Mouse (Mus musculus) neural tube, embryonic 14.5 days (tissue): Measurements from ENCODE around the gene Disp1. TPM values are rescaled to one million over a fixed set of nuclear protein-coding genes. Genes with fewer than 3 reads are reported as not detected.

Experiments
- ATAC-seq: fragments of 200-750 bp; cut with Nextera tagmentation; 2 replicates; pipeline ENCODE4 v1.8.0; 2017; ENCODE audit warnings: low read depth, mild to moderate bottlenecking, moderate TSS enrichment, moderate library complexity
- H3K27ac ChIP-seq: fragments of 300-500 bp; sonication (generic); 2 replicates; pipeline ENCODE4 v1.5.1; 2014; ENCODE audit warnings: low read depth, mild to moderate bottlenecking, control low read depth, low read length, moderate library complexity, mixed read lengths
- H3K27me3 ChIP-seq: fragments of 300-500 bp; sonication (generic); 2 replicates; pipeline ENCODE4 v1.6.1; 2014; ENCODE audit warnings: low read length; ENCODE audit not compliant: control insufficient read depth, insufficient read depth
- H3K36me3 ChIP-seq: fragments of 300-500 bp; sonication (generic); 2 replicates; pipeline ENCODE4 v1.6.1; 2014; ENCODE audit warnings: low read length, mixed read lengths; ENCODE audit not compliant: control insufficient read depth, insufficient read depth
- H3K4me1 ChIP-seq: fragments of 300-500 bp; sonication (generic); 2 replicates; pipeline ENCODE4 v1.6.1; 2014; ENCODE audit warnings: low read length; ENCODE audit not compliant: control insufficient read depth, insufficient read depth
- H3K4me2 ChIP-seq: fragments of 300-500 bp; sonication (generic); 2 replicates; pipeline ENCODE4 v1.6.1; 2014; ENCODE audit warnings: mild to moderate bottlenecking, low read depth, low read length, control low read depth
- H3K4me3 ChIP-seq: fragments of 300-500 bp; sonication (generic); 2 replicates; pipeline ENCODE4 v1.5.1; 2014; ENCODE audit warnings: low read depth, low read length, control low read depth, mixed read lengths
- H3K9ac ChIP-seq: fragments of 300-500 bp; sonication (generic); replicated peaks from 2 replicates; pipeline ENCODE4 v1.6.1; 2014; ENCODE audit warnings: low read depth, mild to moderate bottlenecking, control low read depth, low read length, mixed read lengths
- H3K9me3 ChIP-seq: fragments of 300-500 bp; sonication (generic); 2 replicates; pipeline ENCODE4 v1.6.1; 2016; ENCODE audit warnings: low read length; ENCODE audit not compliant: control insufficient read depth
- WGBS: fragments of 180-500 bp; shearing (Covaris S2); extraction: QIAGEN DNeasy Blood & Tissue Kit; methylation state at CpG from one replicate; pipeline ENCODE4 v1.1.7; 2014; 5-methylcytosine and 5-hydroxymethylcytosine counted together
- polyA plus RNA-seq: library from polyadenylated mRNA; unstranded; fragments of >200 nt; fragmentation: Nextera tagmentation; extraction: Ambion mirVana; gene quantifications from 2 replicates; pipeline ENCODE4 v1.2.1, GENCODE M21; 2014

Gene Disp1
- polyA plus RNA-seq, 1 experiment from 2014 or later, result 9.7 TPM

- H3K4me3 ChIP-seq, result no peak overlapping the region
- no peak overlapping the region for H3K4me2 ChIP-seq
- no peaks in the 10 kb centered on the region for H3K36me3 ChIP-seq
- H3K27ac ChIP-seq, result peak overlapping the region; percentile 55
- ATAC-seq, result peak; percentile 44; the same call in 1 of the 2 replicates
- peaks cover 14% of the 10 kb centered on the region; the same call in 1 of the 2 replicates for H3K4me1 ChIP-seq
- H3K9me3 ChIP-seq, result no peaks in the 10 kb centered on the region
- WGBS, result 85% methylated on average over 15 of the region's 15 CpGs
- no peak overlapping the region for H3K9ac ChIP-seq
- no peaks in the 10 kb centered on the region for H3K27me3 ChIP-seq
These were observed 104.1 kb downstream of the Disp1 start for GRCm38 (mm10) chr1:183116946-183117826.

GRCm38 (mm10) chr1:183116441-183116840 lies 104.9 kb downstream of the Disp1 start:
- no peak overlapping the region for H3K4me3 ChIP-seq
- no peaks in the 10 kb centered on the region for H3K36me3 ChIP-seq
- peaks cover 14% of the 10 kb centered on the region; the same call in 1 of the 2 replicates for H3K4me1 ChIP-seq
- H3K27me3 ChIP-seq, result no peaks in the 10 kb centered on the region
- no peaks in the 10 kb centered on the region for H3K9me3 ChIP-seq
- WGBS, result 69% methylated on average over 10 of the region's 10 CpGs
- H3K4me2 ChIP-seq, result no peak overlapping the region
- no peak overlapping the region for H3K9ac ChIP-seq
- ATAC-seq, result no peak
- H3K27ac ChIP-seq, result no peak overlapping the region

- Histone ChIP-seq H3K9ac (no peak overlapping the region), H3K4me1 (peaks cover 14% of the 10 kb centered on the region; the same call in 1 of the 2 replicates), H3K4me2 (no peak overlapping the region), H3K9me3 (no peaks in the 10 kb centered on the region), H3K36me3 (no peaks in the 10 kb centered on the region), H3K4me3 (no peak overlapping the region), H3K27ac (no peak overlapping the region), H3K27me3 (no peaks in the 10 kb centered on the region)
- WGBS, result 90% methylated on average over 7 of the region's 7 CpGs
- no peak for ATAC-seq
These were observed 106.2 kb downstream of the Disp1 start for GRCm38 (mm10) chr1:183115076-183115475.

GRCm38 (mm10) chr1:183114554-183114953 lies 106.8 kb downstream of the Disp1 start:
- Histone ChIP-seq H3K27ac (no peak overlapping the region), H3K4me1 (peaks cover 14% of the 10 kb centered on the region; the same call in 1 of the 2 replicates), H3K27me3 (no peaks in the 10 kb centered on the region), H3K36me3 (no peaks in the 10 kb centered on the region), H3K9ac (no peak overlapping the region), H3K4me3 (no peak overlapping the region), H3K9me3 (no peaks in the 10 kb centered on the region), H3K4me2 (no peak overlapping the region)
- no peak for ATAC-seq
- WGBS, result 55% methylated on average over 6 of the region's 6 CpGs

- no peak overlapping the region for H3K27ac ChIP-seq
- no peak for ATAC-seq
These were observed 107.8 kb downstream of the Disp1 start for GRCm38 (mm10) chr1:183113546-183113945.

GRCm38 (mm10) chr1:183107476-183107875 lies 113.8 kb downstream of the Disp1 start:
- ATAC-seq, result no peak
- Histone ChIP-seq H3K9ac (no peak overlapping the region), H3K27ac (no peak overlapping the region), H3K4me2 (no peak overlapping the region), H3K9me3 (no peaks in the 10 kb centered on the region), H3K4me3 (no peak overlapping the region), H3K36me3 (no peaks in the 10 kb centered on the region), H3K27me3 (no peaks in the 10 kb centered on the region), H3K4me1 (no peaks in the 10 kb centered on the region)
- 100% methylated on average over 2 of the region's 2 CpGs for WGBS

More at GRCm38 (mm10) chr1:183113546-183113945, 107.8 kb downstream of the Disp1 start:
- Histone ChIP-seq H3K9me3 (no peaks in the 10 kb centered on the region), H3K36me3 (no peaks in the 10 kb centered on the region), H3K9ac (no peak overlapping the region), H3K4me1 (peaks cover 11% of the 10 kb centered on the region; the same call in 1 of the 2 replicates), H3K4me3 (no peak overlapping the region), H3K4me2 (no peak overlapping the region), H3K27me3 (no peaks in the 10 kb centered on the region)
- WGBS, result 54% methylated on average over 9 of the region's 9 CpGs

GRCm38 (mm10) chr1:183104696-183105095 lies 116.6 kb downstream of the Disp1 start:
- no peaks in the 10 kb centered on the region for H3K27me3 ChIP-seq
- no peak overlapping the region for H3K9ac ChIP-seq
- H3K9me3 ChIP-seq, result no peaks in the 10 kb centered on the region
- no peak overlapping the region for H3K27ac ChIP-seq
- H3K36me3 ChIP-seq, result no peaks in the 10 kb centered on the region
- H3K4me1 ChIP-seq, result no peaks in the 10 kb centered on the region
- no peak overlapping the region for H3K4me3 ChIP-seq
- no peak for ATAC-seq
- H3K4me2 ChIP-seq, result no peak overlapping the region
- 95% methylated on average over 5 of the region's 5 CpGs for WGBS

GRCm38 (mm10) chr1:183102775-183103174 lies 118.5 kb downstream of the Disp1 start:
- WGBS, result 82% methylated on average over 3 of the region's 3 CpGs

GRCm38 (mm10) chr1:183102153-183102552 lies 119.2 kb downstream of the Disp1 start:
- Histone ChIP-seq H3K9ac (no peak overlapping the region), H3K4me2 (no peak overlapping the region), H3K27me3 (no peaks in the 10 kb centered on the region), H3K4me1 (no peaks in the 10 kb centered on the region), H3K9me3 (no peaks in the 10 kb centered on the region), H3K4me3 (no peak overlapping the region), H3K27ac (no peak overlapping the region), H3K36me3 (no peaks in the 10 kb centered on the region)
- ATAC-seq, result no peak
- WGBS, result 71% methylated on average over 8 of the region's 8 CpGs

More at GRCm38 (mm10) chr1:183102775-183103174, 118.5 kb downstream of the Disp1 start:
- no peak for ATAC-seq
- Histone ChIP-seq H3K9me3 (no peaks in the 10 kb centered on the region), H3K4me1 (no peaks in the 10 kb centered on the region), H3K36me3 (no peaks in the 10 kb centered on the region), H3K4me2 (no peak overlapping the region), H3K27ac (no peak overlapping the region), H3K9ac (no peak overlapping the region), H3K27me3 (no peaks in the 10 kb centered on the region), H3K4me3 (no peak overlapping the region)
